Mouse (Mus musculus): ENCODE measurements at regions not wholly inside any gene's neighbourhood (a gene's known extent, or its start where the extent isn't known, plus 50 kb on each side); places are given as distances from the start of the nearest gene placed in this dataset.

DNA sequence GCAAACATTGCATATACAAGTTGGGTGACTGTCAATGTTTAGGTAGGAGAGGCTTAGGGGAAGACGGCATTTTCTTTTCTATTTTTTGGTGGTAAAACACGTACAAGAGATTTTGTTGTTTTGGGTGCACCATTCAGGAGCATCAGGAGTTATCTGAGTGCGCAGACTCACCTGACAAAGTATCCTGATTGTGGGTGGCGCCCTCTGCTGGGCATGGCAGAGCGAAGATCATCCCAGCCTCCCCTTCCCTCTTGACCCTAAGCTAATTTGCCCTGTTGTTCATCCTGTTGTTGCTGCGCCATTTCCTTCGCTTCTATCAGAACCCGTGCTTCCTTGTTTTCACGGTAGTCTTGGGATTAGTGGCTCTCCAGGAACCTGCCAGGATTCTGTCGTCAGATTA, 217.6 kb upstream of the Cnr1 start:
- Histone ChIP-seq H3K4me2 (no peak overlapping the region), H3K4me3 (no peak overlapping the region), H3K4me1 (no peaks in the 10 kb centered on the region), H3K9me3 (no peaks in the 10 kb centered on the region; the same call in 1 of the 2 replicates), H3K36me3 (no peaks in the 10 kb centered on the region), H3K27ac (no peak overlapping the region), H3K9ac (no peak overlapping the region), H3K27me3 (no peaks in the 10 kb centered on the region)
- WGBS = 57% methylated on average over 10 of the region's 10 CpGs
- ATAC-seq (ENCODE audit: borderline replicate concordance, extremely low read depth, low FRiP score, low TSS enrichment) = no peak

DNA sequence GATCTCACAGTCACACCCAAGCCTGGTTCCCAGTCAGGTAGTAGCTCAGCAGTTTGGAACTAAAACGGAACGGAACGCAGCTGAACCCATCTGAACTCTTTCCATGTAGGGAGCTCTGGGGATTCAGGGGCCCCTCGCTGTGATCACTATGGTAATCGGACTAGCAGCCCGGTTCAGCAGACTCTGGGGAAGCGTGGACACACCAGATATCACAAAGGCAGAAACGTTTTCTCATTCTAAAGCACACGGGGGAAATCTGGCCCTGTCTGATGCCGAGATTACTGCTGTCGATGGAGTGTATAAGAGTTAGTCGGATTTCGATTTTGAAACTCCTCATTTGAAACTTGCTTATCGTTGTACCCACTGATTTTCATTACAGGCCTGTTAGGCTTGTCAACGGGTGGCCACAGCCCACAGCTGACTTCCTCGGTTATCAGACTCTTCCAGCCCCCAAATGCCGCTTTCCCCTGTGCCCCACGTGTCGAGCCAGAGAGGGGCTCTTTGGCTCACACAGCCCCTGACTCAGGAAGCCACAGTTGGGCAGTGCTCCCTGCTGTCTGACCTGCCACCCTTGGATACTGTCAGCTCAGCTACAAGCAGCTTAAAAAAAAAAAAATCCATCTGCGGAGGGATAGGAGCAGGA, 207.8 kb upstream of the Cnr1 start:
- WGBS = 30% methylated on average over 20 of the region's 20 CpGs
- Histone ChIP-seq H3K4me2 (no peak overlapping the region), H3K27me3 (no peaks in the 10 kb centered on the region), H3K4me1 (no peaks in the 10 kb centered on the region), H3K4me3 (no peak overlapping the region), H3K27ac (no peak overlapping the region), H3K9ac (no peak overlapping the region), H3K9me3 (no peaks in the 10 kb centered on the region), H3K36me3 (no peaks in the 10 kb centered on the region)
- ATAC-seq (ENCODE audit: borderline replicate concordance, extremely low read depth, low FRiP score, low TSS enrichment) = no peak

DNA sequence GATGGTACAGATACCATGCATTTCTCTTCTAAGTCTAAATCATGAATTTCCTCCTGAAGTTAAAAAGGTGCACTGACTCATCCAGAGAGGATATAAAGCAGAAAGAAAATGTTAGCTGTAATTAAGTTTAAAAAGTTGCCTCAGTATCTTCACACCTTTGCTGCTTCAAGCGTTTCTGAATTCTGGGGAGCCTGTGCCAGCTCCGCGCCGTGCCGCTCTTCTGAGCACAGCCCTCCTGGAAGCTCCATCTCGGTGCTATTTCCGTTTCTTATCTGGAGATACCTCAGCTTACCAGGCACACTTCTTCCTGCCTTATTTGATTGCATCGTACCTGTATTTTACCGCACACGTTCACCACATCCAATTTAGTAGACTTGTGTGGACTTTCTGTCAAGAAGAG, 203.4 kb upstream of the Cnr1 start:
- H3K4me3 ChIP-seq = no peak overlapping the region
- H3K4me1 ChIP-seq = no peaks in the 10 kb centered on the region
- H3K9me3 ChIP-seq = no peaks in the 10 kb centered on the region
- no peaks in the 10 kb centered on the region for H3K36me3 ChIP-seq
- no peak overlapping the region for H3K27ac ChIP-seq
- no peaks in the 10 kb centered on the region for H3K27me3 ChIP-seq
- ATAC-seq (ENCODE audit: borderline replicate concordance, extremely low read depth, low FRiP score, low TSS enrichment) = no peak
- H3K9ac ChIP-seq = no peak overlapping the region
- 82% methylated on average over 10 of the region's 10 CpGs for WGBS
- H3K4me2 ChIP-seq = no peak overlapping the region

DNA sequence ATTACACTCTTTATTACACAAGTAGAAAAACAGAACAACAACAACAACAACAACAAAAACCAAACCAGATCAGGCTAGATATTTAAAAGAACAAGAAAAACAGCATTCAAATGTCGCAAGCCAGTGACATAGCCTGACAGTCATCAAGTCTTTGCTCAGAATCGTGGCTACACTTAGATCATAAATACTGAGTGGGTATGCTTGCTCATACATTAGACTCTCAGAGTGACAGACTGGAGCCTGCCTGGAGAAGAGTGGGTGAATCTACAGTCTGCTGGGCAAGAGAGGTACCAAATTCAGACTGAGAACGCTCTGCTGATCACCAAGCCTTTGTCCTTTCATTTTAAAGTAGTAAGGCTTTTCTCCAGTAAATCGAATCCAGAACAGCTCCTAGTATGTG, 202.4 kb upstream of the Cnr1 start:
- WGBS = 83% methylated on average over 4 of the region's 4 CpGs
- no peak overlapping the region for H3K4me3 ChIP-seq
- ATAC-seq (ENCODE audit: borderline replicate concordance, extremely low read depth, low FRiP score, low TSS enrichment) = no peak
- H3K27ac ChIP-seq = no peak overlapping the region
- H3K36me3 ChIP-seq = no peaks in the 10 kb centered on the region
- H3K9ac ChIP-seq = no peak overlapping the region
- H3K4me1 ChIP-seq = no peaks in the 10 kb centered on the region
- no peaks in the 10 kb centered on the region for H3K27me3 ChIP-seq
- no peaks in the 10 kb centered on the region for H3K9me3 ChIP-seq
- no peak overlapping the region for H3K4me2 ChIP-seq

DNA sequence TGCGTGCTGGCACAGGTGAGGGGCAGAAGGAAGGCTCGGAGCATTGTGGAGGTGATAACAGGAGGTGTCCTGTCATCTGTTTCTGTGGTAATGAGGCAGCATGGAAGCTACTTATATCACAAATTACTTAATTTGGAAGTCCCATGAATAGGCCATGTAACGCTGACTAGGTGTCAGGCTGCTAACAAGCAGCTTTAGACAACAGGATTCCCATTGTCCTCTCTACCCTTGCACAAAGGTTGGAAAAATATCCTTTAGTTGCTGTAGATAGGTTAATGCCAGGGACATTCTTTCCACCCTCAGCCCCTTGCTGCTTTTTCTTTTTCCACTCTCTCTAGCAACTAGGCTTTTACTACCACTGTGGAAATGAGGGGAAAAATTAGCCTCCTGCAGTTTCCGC, 192.6 kb upstream of the Cnr1 start:
- 86% methylated on average over 4 of the region's 4 CpGs for WGBS
- H3K4me1 ChIP-seq = peaks cover 18% of the 10 kb centered on the region
- ATAC-seq (ENCODE audit: borderline replicate concordance, extremely low read depth, low FRiP score, low TSS enrichment) = no peak
- no peaks in the 10 kb centered on the region for H3K36me3 ChIP-seq
- no peak overlapping the region for H3K4me3 ChIP-seq
- H3K9ac ChIP-seq = no peak overlapping the region
- no peak overlapping the region for H3K4me2 ChIP-seq
- H3K27ac ChIP-seq = no peak overlapping the region
- H3K9me3 ChIP-seq = no peaks in the 10 kb centered on the region
- H3K27me3 ChIP-seq = no peaks in the 10 kb centered on the region

DNA sequence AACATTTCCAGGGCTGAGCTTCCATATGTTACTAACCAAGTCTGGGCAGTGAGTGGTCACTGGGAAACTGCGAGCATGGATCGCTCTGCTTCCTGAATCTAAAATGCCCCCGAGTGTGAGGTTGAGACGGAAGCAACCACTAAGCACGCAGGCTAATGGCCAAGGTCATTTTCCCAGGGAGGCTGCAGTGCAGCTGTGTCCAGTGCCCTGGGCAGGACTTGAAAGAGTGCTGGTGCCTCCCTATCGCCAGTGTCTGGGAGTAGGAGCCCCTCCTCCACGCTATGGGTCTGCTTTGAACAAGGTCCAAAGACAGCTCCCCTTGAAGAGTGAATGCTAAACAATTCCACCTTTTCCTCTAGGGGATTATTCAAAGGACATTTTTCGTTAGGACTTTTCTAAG, 189.5 kb upstream of the Cnr1 start:
- Histone ChIP-seq H3K9ac (no peak overlapping the region), H3K4me3 (no peak overlapping the region), H3K9me3 (no peaks in the 10 kb centered on the region), H3K27me3 (no peaks in the 10 kb centered on the region), H3K36me3 (no peaks in the 10 kb centered on the region), H3K4me2 (0 out of 2 replicates have a peak overlapping the region, but pooled peaks have one; percentile 2), H3K27ac (no peak overlapping the region), H3K4me1 (peaks cover 32% of the 10 kb centered on the region)
- 37% methylated on average over 8 of the region's 8 CpGs for WGBS
- peak; percentile 46; the same call in 1 of the 2 replicates for ATAC-seq (ENCODE audit: borderline replicate concordance, extremely low read depth, low FRiP score, low TSS enrichment)

DNA sequence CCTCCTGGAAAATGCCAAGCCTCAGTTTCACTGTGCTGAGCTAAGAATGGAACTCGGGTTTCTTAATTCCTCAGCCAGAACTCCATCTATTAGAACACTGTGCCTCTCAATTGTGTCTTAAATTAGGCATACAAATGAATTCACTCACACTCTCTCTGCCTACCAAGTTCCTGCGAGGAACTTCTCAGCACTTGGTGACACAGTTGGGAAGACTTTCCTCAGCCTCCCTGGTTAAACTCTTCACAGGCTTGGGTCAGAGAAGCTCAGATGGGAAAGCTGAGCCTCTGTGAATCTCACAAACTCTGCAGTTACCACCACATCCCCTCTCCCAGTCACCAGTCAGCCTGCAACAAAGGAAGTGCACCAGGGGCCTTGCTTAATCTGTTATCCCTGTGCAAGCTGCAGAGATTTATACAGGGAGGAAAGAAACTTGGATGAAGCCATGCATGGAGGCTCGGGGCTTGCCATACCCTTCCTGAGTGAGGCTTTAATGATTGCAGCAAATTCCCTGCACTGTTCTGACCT, 188.9 kb upstream of the Cnr1 start:
- Histone ChIP-seq H3K9me3 (no peaks in the 10 kb centered on the region), H3K9ac (no peak overlapping the region), H3K4me3 (no peak overlapping the region), H3K4me2 (no peak overlapping the region), H3K36me3 (no peaks in the 10 kb centered on the region), H3K27me3 (no peaks in the 10 kb centered on the region), H3K4me1 (peaks cover 32% of the 10 kb centered on the region), H3K27ac (no peak overlapping the region)
- 51% methylated on average over 3 of the region's 3 CpGs for WGBS
- no peak for ATAC-seq (ENCODE audit: borderline replicate concordance, extremely low read depth, low FRiP score, low TSS enrichment)

DNA sequence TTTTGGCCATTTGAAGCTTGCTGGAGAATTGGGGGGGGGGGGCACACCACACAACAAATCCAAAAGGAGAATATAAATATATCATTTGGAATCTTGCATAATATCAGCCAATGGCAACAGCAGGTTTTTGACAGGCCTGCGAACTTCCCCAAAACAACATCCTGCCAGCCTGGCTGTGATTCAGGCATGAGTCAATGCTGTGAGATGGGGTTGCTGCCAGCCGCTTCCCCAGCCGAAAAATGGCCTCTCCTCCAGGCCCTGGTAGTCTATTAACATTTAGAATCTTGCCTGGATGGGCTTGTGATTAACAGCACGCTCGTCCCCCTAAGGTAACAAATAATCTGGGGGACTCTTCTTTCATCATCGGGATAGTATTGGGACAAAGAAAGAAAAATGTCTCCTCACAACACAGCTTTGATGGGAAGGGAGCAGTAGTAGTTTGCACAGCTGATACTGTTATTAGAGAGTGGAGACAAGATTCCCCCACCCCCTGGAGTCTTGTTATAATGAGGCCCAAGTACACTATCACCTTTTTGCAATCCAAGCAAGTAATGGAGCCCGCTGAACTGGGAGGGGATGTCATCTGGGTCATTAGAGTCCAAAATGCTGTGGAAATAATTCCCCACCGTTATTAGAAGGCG, 188.2 kb upstream of the Cnr1 start:
- Histone ChIP-seq H3K36me3 (no peaks in the 10 kb centered on the region), H3K27ac (no peak overlapping the region), H3K4me3 (no peak overlapping the region), H3K4me1 (peaks cover 32% of the 10 kb centered on the region), H3K4me2 (no peak overlapping the region), H3K27me3 (no peaks in the 10 kb centered on the region), H3K9me3 (no peaks in the 10 kb centered on the region), H3K9ac (no peak overlapping the region)
- WGBS = 63% methylated on average over 9 of the region's 9 CpGs
- ATAC-seq (ENCODE audit: borderline replicate concordance, extremely low read depth, low FRiP score, low TSS enrichment) = no peak

DNA sequence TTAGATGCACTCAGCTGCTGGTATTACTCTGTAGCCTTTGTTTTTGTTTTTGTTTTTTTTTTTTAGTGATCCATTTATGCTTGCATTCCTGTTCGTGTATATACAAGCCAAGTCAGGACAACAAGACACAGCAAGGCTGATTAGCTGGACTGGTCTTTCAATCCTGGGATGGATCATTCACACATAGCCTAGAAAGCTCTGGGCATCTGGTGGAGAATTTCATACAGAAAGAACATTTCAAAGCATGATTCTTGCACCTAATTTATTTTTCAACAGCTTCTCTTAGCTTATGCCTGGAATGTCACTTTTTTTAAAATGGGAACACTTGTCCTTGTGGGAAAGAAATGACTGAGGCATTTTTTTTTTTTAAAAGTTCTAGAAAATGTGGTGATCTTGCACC, 187.1 kb upstream of the Cnr1 start:
- no peaks in the 10 kb centered on the region for H3K27me3 ChIP-seq
- H3K9me3 ChIP-seq = no peaks in the 10 kb centered on the region
- H3K27ac ChIP-seq = no peak overlapping the region
- H3K4me2 ChIP-seq = no peak overlapping the region
- H3K9ac ChIP-seq = no peak overlapping the region
- peak; percentile 61; the same call in 1 of the 2 replicates for ATAC-seq (ENCODE audit: borderline replicate concordance, extremely low read depth, low FRiP score, low TSS enrichment)
- H3K4me1 ChIP-seq = peaks cover 32% of the 10 kb centered on the region
- H3K4me3 ChIP-seq = no peak overlapping the region
- H3K36me3 ChIP-seq = no peaks in the 10 kb centered on the region
- 17% methylated on average over 1 of the region's 1 CpGs for WGBS

DNA sequence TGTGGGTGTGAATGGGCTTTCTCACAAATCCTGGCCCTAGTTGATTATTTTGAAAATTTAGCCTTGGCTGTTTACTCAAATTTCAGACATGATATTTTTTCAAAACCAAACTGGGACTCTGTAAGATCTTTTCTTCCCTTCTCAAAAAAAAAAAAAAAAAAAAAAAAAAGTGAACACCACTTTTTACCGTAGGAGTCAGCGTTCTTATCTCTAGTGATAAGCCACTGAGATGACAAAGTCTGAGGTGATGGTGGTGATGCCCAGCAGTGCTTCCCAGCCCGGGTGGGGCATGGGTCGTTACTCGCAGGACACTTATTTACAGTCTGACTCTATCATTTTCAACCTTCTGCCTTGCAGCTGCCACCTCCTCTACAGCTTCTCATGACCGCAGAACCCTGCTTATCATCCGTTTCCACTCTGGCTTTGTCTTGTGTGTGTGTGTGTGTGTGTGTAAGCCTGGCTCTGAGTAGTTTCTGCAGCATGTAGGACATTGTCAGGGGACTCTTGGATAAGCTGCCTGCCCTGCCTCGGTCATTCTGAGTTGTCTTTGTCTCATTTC, 186.5 kb upstream of the Cnr1 start:
- Histone ChIP-seq H3K4me1 (peaks cover 32% of the 10 kb centered on the region), H3K27me3 (no peaks in the 10 kb centered on the region), H3K4me2 (no peak overlapping the region), H3K9me3 (no peaks in the 10 kb centered on the region), H3K36me3 (no peaks in the 10 kb centered on the region), H3K27ac (no peak overlapping the region), H3K9ac (no peak overlapping the region), H3K4me3 (no peak overlapping the region)
- ATAC-seq (ENCODE audit: borderline replicate concordance, extremely low read depth, low FRiP score, low TSS enrichment) = peak; percentile 15; the same call in 1 of the 2 replicates
- 18% methylated on average over 8 of the region's 8 CpGs for WGBS

DNA sequence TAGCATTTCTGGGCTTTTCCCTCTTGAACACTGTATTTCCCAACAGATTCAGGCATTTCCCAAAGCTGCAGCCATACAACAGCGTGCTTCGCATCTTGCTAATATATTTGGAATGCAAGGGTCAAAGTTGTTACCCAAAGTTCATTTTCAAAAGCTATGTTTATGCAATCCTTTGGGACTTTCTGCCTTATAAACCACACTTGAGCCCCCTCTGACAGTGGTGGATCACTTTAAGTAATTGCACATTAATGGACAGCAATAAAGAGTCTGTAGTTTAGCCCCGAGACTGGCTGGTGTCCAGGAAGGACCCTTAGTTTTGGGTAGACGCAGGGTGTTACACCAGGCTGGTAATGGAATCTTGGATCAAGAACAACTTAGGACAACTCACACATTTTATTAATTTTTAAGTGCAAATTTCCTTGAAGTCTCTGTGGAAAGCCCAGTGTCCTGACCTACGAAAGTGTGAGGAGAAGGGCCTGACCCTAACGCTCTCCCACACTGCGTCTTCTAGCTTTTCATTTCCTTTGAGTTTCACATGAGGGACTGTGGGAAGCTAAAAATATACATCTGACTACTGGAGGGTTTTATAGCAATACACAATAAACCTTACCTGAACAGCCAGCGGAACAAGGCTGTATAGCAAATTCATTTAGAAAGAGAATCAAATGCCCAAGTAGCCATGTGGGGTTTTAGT, 185.0 kb upstream of the Cnr1 start:
- no peak overlapping the region for H3K9ac ChIP-seq
- no peaks in the 10 kb centered on the region for H3K9me3 ChIP-seq
- ATAC-seq (ENCODE audit: borderline replicate concordance, extremely low read depth, low FRiP score, low TSS enrichment) = peak; percentile 27; the same call in 1 of the 2 replicates
- H3K4me2 ChIP-seq = no peak overlapping the region
- no peak overlapping the region for H3K27ac ChIP-seq
- H3K4me1 ChIP-seq = peaks cover 32% of the 10 kb centered on the region
- no peaks in the 10 kb centered on the region for H3K27me3 ChIP-seq
- H3K36me3 ChIP-seq = no peaks in the 10 kb centered on the region
- WGBS = 57% methylated on average over 8 of the region's 8 CpGs
- H3K4me3 ChIP-seq = no peak overlapping the region

DNA sequence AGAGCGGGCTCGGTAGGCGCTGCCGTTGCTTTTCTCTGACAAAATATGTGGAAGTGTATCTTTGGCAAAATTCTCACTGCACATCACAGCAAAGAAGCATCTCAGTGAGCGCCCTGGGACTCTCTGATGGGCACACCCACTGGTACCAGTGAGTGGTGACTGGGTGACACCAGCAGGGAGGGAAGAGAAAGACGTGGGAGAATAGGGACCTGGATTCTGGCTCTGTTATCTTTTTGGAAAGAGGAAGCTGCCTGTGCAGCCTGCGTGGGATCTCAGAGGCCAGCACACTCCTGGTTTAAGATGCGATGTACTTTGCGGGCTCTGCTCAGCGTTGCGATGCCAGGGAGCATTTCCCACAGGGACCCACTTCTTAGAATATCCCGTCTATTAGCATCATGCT, 183.4 kb upstream of the Cnr1 start:
- no peak overlapping the region for H3K4me3 ChIP-seq
- 82% methylated on average over 12 of the region's 12 CpGs for WGBS
- no peaks in the 10 kb centered on the region for H3K27me3 ChIP-seq
- H3K36me3 ChIP-seq = no peaks in the 10 kb centered on the region
- H3K4me1 ChIP-seq = peaks cover 19% of the 10 kb centered on the region
- no peak overlapping the region for H3K4me2 ChIP-seq
- H3K9ac ChIP-seq = no peak overlapping the region
- no peak overlapping the region for H3K27ac ChIP-seq
- no peak for ATAC-seq (ENCODE audit: borderline replicate concordance, extremely low read depth, low FRiP score, low TSS enrichment)
- no peaks in the 10 kb centered on the region for H3K9me3 ChIP-seq

Data from lung, embryonic 15.5 days (tissue).